Mouse (Mus musculus) erythroid progenitor cell, adult 5-6 weeks (primary cell): ENCODE measurements around the gene Fam160b1. TPM values are rescaled to one million over a fixed set of nuclear protein-coding genes. Genes with fewer than 3 reads are reported as not detected.

Source experiments
- ATAC-seq: replicated peaks from 2 replicates; pipeline ENCODE4 v1.8.0; 2016; ENCODE audit warnings: moderate number of reproducible peaks, mild to moderate bottlenecking, moderate TSS enrichment, inconsistent platforms; ENCODE audit not compliant: poor library complexity, low FRiP score, severe bottlenecking
- total RNA-seq, 2 experiments: library from RNA; stranded (forward) in 1 of 2; stranded (reverse) in 1 of 2; fragments of 150-400 nt in 1 of 2; fragments of 186-747, 209-891 nt in 1 of 2; gene quantifications; 2 replicates each; pipeline versions ENCODE4 v1.2.3 to v1.2.4; 2015 to 2017; ENCODE audit warnings: low replicate concordance in 2 of 2

The Fam160b1 gene
- total RNA-seq, 2 experiments from 2014 or later = 8.5 to 20.1 TPM

DNA sequence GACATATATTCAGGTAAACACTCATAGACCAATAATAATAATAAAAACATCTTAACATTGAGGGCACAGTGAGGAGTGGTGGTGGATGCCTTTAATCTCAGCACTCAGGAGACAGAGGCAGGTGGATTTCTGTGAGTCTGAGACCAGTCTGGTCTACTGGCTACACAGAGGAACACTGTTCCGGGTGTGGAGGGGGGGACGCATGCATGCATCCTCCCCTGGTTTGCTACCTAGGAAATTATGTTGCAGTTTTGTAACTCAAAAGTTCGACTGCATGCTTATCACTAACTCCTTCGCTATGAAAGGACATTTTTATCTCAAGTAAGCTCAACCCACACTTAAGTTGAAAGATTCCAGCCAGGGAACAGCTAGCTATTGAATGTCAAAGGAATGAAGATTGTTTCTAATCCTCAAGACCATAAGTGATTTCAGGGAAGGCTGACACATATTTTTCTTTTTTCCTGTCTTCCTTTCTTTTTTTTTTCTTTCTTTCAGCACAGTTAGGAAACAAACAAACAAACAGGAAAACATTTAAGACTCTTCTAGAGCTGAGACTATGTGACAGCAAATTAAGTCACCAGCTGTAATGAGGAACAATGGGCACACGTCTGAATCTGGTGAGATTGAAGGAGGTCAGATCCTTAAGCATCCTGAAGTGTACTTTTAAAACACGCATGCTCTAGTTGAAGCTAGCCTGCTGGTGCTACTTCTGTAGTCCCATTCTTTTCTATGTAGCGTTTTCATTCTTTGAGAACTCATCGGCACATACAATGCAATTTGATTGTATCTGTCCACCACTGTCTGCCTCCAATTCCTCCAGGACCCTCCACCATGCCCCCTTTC, 19.4 kb upstream of the Fam160b1 start:
- ATAC-seq = no peak

DNA sequence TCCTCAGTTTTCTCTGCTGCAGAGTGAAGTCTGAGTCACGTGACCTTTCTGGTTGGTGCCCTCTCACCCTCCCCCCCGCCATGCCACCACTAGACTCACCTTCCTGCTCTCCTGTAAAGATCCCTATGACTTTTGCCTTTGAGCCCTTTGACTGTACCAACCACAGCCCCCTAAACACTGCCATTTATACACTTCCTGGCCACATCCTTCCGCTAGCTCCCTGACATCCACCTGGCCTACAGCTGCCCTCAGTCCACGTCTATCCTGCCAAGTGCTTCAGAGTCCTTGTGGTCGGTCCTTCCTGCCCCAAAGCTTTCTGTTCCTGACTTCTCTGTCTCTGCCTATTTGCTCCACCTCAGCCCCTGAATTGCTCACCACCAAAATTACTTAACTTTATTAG, 16.6 kb upstream of the Fam160b1 start:
- 0 out of 2 replicates have a peak, but pooled peaks have one; percentile 21 for ATAC-seq

DNA sequence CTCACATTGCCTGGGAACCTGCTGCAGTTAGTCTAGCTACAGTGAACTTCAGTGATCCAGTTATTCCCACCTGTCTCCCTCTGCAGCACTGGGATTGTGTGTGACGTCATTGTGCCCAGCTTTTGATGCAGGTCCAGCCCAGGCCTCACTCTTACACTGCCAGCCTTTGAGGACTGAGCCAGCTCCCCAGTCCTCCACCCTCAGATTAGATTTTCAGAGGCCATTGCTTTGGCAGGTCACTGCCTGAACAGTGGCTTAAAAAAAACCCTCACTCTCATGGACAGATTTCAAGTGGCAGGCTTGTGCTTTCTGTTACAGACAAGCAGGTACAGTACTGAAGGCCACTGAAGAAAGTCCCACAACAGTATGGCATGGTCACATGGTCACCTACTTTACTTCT, 15.8 kb upstream of the Fam160b1 start:
- ATAC-seq = no peak

DNA sequence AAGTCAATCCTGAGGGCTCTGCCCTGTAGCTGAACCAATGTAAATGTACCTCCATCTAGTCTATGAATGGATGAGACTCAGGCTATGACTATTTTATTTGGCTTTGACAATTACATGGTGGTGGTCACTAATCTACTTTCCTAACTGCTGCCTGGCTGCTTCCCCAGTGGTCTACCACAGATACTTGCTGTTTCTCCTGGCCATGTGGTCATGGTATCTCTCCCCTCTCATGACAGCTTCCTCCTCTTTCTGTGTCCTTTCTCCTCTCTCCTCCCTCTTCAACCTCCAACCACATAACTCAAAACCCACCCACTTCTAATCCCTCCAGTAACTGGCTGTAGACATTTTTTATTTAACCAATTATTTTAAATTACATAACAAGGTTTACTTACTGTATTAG, 11.4 kb upstream of the Fam160b1 start:
- no peak for ATAC-seq

DNA sequence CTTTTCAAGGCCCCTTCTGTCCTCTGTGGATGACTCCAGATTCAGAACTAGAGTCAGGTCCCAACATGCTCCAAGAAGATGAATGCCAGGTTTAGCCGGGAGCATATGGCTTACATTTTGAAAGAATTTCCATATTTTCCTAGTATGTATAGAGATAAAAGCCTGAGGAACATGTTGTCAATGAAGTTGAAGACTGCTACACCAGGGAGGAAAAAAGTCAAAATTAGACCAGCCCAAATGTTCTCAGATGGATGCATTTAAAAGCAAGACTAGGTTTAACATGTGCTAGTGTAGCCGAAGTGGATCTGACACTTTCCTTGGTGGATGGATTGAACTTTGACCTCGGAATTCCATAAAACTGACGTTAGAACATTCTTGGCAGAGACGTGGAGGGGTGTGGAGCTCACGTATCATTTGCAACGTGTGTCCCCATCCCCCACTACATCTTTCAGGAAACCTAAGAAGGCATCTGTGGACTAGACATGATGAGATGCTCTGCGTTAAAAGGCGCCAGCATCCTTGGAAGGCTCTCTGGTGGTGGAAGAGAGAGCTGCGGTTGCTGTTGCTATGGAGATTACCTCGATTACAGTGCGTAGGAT, 8.0 kb upstream of the Fam160b1 start:
- no peak for ATAC-seq

DNA sequence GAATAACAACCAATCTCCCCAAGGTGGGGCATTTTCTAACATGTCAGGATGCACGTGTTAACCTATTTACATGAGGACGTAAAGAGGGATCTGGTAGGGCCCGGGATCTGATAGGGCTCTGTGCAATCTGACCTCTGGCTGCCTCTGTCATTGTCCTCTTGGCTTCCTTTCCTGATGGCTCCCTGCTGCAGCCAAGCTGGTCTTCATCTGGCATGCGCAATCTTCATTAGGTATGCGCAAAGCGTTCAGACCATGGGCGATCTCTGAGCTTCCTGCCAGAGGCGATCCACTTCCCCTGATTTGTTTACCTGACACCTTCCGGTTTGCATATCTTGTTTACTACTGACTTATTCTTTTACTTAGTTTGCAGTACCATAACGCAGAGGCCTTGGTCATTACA, 7.3 kb upstream of the Fam160b1 start:
- ATAC-seq = no peak

DNA sequence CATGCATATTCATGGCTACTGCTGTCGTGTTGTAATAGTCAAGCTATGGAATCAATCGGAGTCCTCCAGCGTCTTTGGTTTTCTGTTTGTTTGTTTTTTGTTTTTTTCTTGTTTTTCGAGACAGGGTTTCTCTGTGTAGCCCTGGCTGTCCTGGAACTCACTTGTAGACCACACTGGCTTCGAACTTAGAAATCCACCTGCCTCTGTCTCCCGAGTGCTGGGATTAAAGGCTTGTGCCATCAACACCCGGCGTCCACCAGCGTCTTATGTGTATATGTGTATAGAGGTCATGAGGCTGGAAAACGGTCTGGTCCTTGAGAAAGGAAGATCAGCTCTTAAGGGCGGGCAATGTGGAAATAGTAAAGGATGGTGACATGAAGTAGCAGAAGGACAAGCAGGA, 6.4 kb upstream of the Fam160b1 start:
- ATAC-seq = no peak

DNA sequence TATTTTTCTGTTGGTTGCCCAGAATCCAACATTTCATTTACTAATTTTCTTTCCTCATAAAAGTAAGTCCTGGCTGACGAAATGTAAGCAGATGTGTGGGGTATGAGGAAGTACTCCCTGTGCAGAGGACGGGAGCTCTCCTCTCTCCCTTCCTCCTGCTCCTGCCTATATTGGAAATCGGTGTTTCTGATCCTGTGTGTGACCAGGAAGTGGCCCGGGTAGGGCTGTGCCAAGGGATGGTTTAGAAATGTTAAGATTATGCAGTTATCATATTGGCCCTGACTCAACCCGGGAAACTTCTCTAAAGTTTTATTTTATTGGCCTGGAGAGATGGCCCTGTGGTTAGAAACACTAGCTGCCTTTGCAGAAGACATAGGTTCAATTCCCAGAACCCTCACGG, 5.8 kb upstream of the Fam160b1 start:
- ATAC-seq = no peak

DNA sequence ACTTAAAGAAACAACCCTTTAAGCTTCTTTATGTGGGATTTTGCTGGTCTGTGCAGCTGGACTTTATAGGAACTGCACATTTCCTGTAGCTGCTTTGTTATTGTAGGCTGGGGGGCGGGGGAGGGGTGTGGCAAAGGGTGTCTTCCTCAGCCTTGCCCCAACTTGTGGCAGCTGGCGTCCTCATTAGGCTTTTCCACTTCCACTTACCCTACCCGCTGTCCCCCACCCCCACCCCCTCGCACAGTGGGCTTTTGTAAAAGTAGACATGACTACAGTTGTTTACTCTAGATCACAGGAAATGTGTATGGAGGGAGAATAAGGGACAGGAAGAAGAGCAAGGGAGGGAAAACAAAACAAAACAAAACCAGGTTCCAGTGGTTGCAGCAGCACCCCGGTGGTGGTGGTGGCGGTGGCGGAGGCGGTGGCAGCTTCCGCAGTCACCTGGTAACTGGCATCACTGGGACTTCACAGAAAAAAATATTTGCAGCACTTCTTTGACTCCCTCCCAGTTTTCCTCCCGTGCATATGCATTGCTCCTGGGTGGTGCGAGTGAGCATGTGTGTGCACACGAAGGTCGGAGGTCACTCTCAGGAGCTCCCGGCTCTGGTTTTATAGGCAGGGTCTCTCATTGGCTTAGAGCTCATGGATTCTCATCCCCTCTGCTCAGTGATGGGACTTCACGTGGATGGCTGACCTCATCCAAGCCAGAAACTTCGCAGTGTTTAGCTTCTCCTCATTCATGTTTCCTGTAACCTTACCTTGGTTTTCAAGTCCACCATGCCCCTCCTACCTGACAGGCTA, 4.8 kb upstream of the Fam160b1 start:
- no peak for ATAC-seq

DNA sequence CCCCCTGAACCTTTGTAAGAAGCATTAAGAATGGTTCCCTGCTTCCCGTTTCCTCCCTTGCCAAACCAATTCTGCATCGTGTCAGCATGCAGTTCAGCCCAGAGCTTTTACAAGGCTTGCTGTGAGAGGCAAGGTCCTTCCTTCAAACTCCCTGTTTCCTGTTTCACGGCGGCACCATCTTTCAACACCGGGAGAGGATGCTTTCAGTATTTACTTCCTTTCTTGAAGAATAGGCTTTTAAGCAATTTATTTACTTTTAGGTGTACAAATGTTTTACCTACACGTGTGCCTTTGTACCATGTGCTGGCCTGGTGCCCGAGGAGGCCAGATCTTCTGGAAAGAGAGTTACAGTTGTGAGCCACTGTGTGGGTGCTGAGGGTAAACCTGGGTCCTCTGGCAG, 4.2 kb upstream of the Fam160b1 start:
- ATAC-seq = no peak

DNA sequence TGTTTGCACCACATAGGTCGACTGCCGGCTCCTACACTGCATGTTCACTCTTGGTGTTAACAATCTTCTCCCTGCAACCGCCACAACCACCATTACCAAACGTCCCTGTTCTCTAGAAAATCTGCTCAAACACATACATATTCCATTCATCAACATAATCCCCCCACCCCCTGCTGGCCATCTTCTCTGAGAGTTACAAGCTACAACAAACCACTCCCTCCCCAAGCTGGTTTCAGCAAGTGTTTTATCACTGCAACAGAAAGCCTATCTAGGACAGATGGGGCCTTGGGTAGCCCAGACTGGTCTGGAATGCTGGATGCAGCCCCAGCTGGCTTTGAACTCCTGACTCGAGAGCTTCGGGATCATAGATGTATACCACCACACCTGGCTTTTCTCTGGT, 3.2 kb upstream of the Fam160b1 start:
- no peak for ATAC-seq

DNA sequence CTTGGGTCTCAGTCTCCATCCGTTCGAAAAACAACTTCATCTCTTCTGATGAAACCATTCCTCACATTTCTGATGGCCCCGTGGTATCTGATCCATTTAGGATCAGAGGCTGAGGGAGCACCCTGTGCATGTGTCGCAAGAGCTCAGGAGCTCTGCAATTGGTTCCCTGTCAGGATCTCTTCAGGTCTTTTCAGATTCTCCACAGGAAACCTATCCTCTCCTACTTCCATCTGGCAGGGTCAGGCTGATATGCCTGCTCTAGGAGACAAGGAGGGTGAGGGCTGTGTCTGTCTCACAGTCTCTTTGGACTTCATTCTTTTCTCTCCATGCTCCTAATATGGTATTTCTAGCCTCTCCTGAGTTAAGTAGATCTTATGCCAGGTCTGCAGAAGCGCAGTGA, 2.7 kb upstream of the Fam160b1 start:
- ATAC-seq = no peak

DNA sequence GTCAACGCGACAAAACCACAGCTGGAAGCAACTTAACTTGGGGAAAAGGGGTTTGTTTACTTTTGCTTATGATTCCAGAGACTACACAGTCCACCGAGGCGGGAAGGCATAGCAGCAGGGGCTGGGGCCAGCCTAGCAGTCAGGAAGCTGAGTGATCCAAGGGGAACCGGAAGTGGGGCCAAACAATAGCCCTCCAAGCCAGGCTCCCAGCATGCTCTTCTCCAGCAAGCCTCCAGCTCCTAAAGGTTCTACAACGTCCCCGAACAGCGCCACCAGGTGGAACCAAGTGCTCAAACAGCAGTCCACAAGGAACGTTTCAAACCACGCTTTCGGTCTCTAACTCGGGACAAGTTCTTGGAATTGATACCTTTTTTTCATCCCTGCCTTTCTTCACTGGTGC, 2.2 kb upstream of the Fam160b1 start:
- peak; percentile 56 for ATAC-seq

DNA sequence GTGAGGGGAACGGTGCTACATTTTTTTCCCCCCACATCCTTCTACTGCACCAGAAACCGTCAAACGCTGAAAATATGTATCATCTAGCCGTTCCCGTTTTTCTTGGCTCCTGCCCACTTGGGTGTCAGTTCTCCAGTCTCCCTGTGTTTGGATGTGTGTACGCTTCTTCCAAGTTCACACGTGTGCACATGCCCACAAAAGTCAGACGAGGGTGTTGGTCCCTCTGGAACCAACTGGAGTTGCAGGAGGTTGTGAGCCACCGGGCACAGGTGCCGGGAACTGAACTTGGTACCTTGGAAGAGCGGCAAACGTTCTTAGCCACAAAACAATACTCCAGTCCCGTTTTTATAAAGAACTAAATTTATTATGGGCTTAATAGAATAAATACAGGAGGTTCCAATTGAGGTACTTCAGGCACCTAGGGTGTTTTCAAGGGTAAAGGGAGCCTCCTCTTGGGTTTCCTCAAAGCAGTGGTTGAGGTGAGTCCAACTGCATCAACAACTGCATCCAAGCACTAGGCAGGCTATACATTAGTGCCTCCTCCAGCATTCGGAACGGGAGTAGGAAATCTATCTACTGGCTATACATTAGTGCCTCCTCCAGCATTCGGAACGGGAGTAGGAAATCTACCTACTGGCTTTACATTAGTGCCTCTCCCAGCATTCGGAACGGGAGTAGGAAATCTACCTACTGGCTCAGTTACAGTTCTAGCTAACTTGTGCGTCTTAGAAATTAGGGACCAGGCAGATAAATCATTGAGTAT, 1.5 kb upstream of the Fam160b1 start:
- no peak for ATAC-seq

DNA sequence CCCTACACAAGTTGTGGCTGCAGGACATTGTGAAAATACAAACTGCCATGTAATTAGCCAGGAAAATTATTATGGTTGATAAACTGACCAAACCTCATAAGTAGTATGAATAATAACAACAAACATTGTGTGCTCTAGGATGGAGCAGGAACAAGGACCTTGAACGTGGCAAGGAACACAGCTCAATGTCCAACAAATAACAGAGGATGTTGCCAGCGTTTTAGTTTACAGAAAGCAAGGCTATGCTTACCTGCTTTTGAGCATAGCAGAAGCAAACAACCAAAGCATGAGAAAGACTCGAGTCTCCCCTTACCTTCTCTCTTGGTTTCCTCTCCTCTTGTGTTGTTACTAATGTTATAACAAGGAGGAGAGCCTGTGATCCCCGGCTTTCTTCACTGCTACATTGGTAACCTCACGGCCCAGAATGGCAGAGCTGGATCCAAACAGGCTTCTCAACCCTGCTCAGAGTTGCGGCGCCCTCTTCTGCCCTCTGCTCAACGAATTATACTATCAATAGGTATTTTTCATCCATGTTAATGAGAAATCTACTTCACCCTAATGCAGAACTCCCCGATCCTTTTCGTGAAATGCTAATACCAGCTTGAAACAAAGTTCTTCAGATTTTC, 666 bp upstream of the Fam160b1 start:
- ATAC-seq = peak; percentile 33; the same call in 1 of the 2 replicates

DNA sequence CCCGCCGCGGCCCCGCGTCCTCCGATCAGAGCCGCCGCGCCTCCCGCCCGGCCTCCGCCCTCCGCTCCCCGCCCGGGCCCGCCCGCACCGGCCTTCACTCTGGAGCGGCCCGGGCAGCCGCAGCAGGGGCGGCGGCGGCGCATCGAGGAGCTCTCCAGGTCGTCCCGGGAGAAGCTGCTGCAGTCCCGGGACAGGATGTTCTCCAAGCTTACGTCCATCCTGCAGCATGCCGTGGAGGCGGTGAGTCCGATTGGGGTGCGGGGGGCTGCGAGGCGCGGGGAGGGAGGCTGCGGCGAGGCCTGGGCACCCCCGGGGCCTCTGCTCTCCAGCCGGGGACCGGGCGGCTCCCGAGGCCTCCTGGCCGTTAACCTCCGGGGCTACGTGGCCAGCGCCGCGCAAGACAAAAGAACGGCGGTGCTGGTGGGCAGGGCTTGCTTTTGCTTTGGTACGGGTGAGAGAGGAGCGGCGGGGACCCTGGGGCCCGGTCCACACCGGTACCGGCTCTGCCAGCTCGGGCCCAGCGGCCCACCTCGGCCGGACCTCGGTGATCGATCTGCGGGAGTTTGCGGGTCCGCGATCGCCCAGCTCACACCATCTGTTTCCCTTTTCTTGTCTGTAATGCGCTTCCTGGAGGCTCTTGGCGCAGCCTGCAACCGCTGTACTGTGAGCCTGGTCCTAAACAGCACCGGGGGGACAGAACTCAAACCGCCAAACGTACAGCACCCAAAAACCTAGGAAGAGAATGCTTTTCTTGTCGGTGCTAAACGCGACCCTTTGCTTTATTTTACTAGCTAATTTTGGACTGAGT, 855 bp downstream of the Fam160b1 start:
- ATAC-seq = no peak

DNA sequence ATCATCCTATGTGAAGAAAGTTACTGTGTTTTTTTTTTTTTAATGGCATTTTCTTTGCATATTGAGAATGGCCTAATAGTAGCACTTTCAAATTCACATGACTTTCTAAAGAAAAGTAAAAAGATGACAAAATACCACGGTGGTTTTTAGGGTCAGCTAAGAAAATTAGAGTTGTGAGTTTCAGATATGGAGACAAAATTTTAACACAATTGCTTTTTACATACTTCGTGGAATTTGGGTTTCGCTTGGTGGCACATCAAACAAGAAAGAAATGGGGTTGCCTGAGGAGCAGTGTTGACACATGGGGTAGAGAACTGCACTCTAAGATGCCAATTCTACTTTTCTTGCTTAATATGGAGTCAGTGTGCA, 1.4 kb downstream of the Fam160b1 start:
- ATAC-seq = no peak

DNA sequence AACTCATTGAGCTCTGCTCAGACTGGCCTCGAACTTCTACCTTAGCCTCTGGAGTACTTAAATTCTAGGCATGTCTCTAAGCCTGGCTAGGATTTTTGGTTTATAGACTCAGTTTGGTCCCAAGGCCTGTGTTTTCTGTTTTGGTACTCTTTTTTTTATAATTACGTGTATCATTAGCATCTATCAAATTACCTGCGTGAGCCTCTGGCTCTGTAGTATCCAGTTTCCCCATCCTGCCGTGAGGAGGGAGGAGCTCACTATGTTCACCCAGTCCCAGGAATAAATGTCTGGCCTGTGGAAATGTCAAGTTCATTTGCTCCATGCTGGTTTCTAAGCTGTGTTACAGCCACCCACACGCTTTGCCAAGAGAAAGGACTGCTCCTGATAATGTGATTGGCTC, 2.1 kb downstream of the Fam160b1 start:
- ATAC-seq = no peak

DNA sequence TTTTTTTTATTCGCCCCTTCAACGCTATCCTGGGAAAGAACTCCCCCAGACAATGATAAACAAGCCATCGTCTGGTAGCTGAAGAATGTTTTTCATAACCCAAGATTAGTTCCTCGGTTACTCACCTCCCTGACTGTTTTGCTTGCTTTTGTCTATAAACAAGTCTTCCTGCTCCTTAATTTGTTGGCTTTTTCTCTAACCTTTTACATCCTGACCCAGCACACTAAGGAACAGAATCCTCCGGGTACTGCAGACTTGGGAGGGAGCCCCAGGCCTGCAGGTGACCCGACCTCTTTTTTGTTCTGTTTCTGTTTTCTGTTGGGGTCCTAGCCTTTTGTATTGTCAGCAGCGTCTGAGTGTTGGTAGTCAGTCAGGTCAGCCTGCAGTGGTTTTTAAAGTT, 2.6 kb downstream of the Fam160b1 start:
- ATAC-seq = no peak
